Mouse (Mus musculus): ENCODE results near the gene Il2rg. TPM values are rescaled to one million over a fixed set of nuclear protein-coding genes. Genes with fewer than 3 reads are reported as not detected.

Il2rg gene
- polyA plus RNA-seq, 1 experiment from 2014 or later = 59.1 TPM

DNA sequence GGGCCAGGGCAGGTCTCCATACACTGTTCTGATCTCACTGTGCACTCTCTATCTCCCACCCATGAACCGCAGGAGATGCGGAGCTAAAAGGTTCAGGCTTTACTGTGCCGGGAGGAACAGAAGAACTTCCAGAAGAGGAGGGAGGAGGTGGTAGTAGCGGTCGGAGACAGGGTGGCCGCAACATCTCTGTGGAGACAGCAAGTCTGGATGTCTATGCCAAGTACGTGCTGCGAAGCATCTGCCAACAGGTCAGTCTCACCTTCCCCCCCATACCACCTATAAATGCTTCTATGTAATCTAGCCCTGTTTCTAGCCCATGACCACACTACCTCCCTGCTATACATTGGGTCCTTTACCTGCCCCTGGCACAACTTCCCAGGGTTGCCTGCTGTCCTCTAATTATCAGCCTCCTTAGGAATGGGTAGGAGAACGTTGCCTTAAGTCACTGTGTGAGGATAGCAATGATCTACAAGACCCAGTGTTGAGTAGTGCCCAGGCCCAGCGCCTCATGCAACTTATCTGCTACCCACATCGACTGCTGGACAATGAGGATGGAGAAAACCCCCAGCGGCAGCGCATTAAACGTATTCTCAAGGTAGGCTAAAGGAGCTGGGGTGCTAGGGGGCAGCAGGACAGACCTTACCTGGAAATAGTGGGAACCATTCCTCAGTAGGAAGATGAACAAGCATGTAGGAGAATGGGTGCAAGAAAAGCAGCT, 18.1 kb upstream of the Il2rg start:
- Histone ChIP-seq H3K27ac (ENCODE audit: low read length) (no peak overlapping the region), H3K9me3 (ENCODE audit: low read length) (no peaks in the 10 kb centered on the region), H3K4me1 (ENCODE audit: insufficient read depth, low read depth, low read length) (no peaks in the 10 kb centered on the region), H3K4me3 (ENCODE audit: low read depth, low read length) (no peak overlapping the region), H3K9ac (replicated peaks; ENCODE audit: low read depth) (no peak overlapping the region), H3K36me3 (ENCODE audit: insufficient read depth, low read length) (peaks cover 4% of the 10 kb centered on the region), H3K4me2 (replicated peaks; ENCODE audit: low read depth, low read length) (no peak overlapping the region), H3K27me3 (replicated peaks; ENCODE audit: insufficient read depth, low read length) (no peaks in the 10 kb centered on the region)
- no peak for ATAC-seq
- DNase-seq (ENCODE audit: low spot score) = no peak
- 91% methylated on average over 14 of the region's 14 CpGs for WGBS
- TF ChIP-seq CTCF (IDR thresholded peaks at IDR 0.05) = no peak
- TF ChIP-seq EP300 (IDR thresholded peaks at IDR 0.05) = no peak

DNA sequence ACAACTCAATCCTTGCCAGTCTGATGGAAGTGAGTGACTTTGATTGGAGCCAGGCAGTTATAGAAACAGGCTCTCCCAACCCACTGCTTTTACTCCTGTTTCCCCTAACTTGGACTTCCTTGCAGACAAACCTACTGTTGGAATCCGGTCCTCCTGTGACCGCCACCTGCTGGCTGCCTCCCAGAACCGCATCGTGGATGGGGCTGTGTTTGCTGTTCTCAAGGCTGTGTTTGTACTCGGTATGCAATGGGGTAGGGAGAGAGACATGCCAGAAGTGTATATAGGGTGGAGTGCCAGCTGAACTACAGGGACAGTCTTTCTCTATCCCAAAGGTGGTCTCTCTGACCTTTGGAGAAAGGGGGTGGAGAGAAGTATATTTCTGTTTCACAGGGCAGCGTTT, 17.5 kb upstream of the Il2rg start:
- no peak overlapping the region for H3K4me3 ChIP-seq (ENCODE audit: low read depth, low read length)
- H3K36me3 ChIP-seq (ENCODE audit: insufficient read depth, low read length) = peaks cover 4% of the 10 kb centered on the region
- peak; percentile 83 for TF ChIP-seq CTCF (IDR thresholded peaks at IDR 0.05)
- no peak for TF ChIP-seq EP300 (IDR thresholded peaks at IDR 0.05)
- peak; percentile 36 for DNase-seq (ENCODE audit: low spot score)
- no peak overlapping the region for H3K4me2 ChIP-seq (replicated peaks; ENCODE audit: low read depth, low read length)
- WGBS = 18% methylated on average over 5 of the region's 6 CpGs
- no peaks in the 10 kb centered on the region for H3K27me3 ChIP-seq (replicated peaks; ENCODE audit: insufficient read depth, low read length)
- H3K9me3 ChIP-seq (ENCODE audit: low read length) = no peaks in the 10 kb centered on the region
- peak; percentile 50; the same call in 1 of the 2 replicates for ATAC-seq
- H3K27ac ChIP-seq (ENCODE audit: low read length) = no peak overlapping the region
- H3K4me1 ChIP-seq (ENCODE audit: insufficient read depth, low read depth, low read length) = no peaks in the 10 kb centered on the region
- H3K9ac ChIP-seq (replicated peaks; ENCODE audit: low read depth) = no peak overlapping the region

DNA sequence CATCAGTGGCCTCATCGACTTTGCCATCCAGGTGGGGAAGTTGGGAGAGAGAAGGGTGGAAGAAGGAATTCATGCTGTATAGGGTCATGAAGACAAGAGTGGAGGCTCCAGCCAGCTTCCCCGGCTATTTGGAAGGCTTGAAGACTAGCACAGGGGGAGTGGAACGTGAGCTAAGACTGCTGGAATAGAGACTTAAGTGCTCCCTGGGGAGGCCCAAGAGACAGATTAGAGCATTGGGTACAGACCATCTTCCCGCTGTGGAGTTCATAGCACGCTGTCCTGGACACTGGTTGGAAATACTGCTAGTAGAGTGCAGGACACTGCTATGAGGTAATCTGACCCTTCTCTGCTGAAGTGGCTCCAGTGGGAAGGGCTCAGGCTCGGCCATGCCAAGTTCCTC, 14.8 kb upstream of the Il2rg start:
- WGBS = 82% methylated on average over 6 of the region's 6 CpGs
- Histone ChIP-seq H3K4me2 (replicated peaks; ENCODE audit: low read depth, low read length) (no peak overlapping the region), H3K4me3 (ENCODE audit: low read depth, low read length) (no peak overlapping the region)

DNA sequence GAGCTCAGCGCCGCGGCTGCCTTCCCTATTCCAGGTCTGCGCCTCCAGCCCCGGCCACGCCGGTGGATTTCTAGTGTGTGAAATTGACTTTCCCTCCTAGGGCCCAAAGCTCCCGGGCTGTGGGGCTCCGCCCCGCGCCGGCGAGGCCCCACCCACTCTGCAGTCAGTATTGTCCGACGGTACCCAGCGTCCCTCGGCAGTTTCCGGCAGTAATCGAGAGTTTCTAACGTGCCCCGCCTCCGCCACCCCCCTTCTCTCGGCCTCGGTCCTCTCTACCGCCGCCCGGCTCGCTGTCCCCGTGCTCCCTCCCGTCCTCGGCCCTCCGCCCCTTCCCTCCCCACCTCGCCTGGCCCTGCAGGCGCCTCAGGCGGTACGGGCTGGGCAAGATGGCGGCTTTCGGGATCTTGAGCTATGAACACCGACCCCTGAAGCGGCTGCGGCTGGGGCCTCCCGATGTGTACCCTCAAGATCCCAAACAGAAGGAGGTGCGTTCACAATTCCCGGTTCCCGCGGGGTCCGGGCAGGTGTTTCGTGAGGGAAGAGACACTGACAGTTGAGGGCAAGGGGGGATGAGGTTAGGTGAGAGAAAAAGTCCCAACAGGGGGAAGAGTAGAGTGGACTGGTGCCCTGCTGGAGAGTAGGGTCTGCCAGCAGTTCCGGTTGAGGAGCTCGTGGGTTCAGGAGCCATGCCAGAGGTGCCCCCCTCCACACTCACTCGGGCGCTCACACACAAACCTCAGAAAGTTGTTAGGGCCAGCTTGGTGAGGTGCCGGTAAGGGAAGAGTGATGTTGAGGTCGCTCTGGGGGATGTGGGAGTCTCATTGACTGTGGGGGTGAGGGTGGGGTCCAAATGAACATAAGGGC, 6.1 kb upstream of the Il2rg start, which contains the start of gene Med12:
Gene Med12, plus strand, starts transcription at position 156 of the 864 bp plus-strand sequence.
- no peaks in the 10 kb centered on the region for H3K4me1 ChIP-seq (ENCODE audit: insufficient read depth, low read depth, low read length)
- peak within 1 kb of the TSS; percentile 55 for H3K4me2 ChIP-seq (replicated peaks; ENCODE audit: low read depth, low read length)
- ATAC-seq (peak; percentile 99), DNase-seq (ENCODE audit: low spot score) (peak; percentile 95)
- H3K4me3 ChIP-seq (ENCODE audit: low read depth, low read length) = peak within 1 kb of the TSS; percentile 58
- TF ChIP-seq CTCF (IDR thresholded peaks at IDR 0.05) = peak; percentile 11; the same call in 1 of the 2 replicates
- TF ChIP-seq EP300 (IDR thresholded peaks at IDR 0.05) = no peak
- no peaks in the 10 kb centered on the region for H3K27me3 ChIP-seq (replicated peaks; ENCODE audit: insufficient read depth, low read length)
- peaks cover 6% of the 10 kb centered on the region; the same call in 1 of the 2 replicates for H3K36me3 ChIP-seq (ENCODE audit: insufficient read depth, low read length)
- 12% methylated on average over 39 of the region's 54 CpGs for WGBS
- H3K9me3 ChIP-seq (ENCODE audit: low read length) = no peaks in the 10 kb centered on the region
- peak within 1 kb of the TSS; percentile 62 for H3K9ac ChIP-seq (replicated peaks; ENCODE audit: low read depth)
- peak within 1 kb of the TSS; percentile 43; the same call in 1 of the 2 replicates for H3K27ac ChIP-seq (ENCODE audit: low read length)

More for the DNA sequence above, 14.8 kb upstream of the Il2rg start:
- Histone ChIP-seq H3K36me3 (ENCODE audit: insufficient read depth, low read length) (no peaks in the 10 kb centered on the region; the same call in 1 of the 2 replicates), H3K4me1 (ENCODE audit: insufficient read depth, low read depth, low read length) (no peaks in the 10 kb centered on the region), H3K9ac (replicated peaks; ENCODE audit: low read depth) (no peak overlapping the region), H3K27me3 (replicated peaks; ENCODE audit: insufficient read depth, low read length) (no peaks in the 10 kb centered on the region), H3K27ac (ENCODE audit: low read length) (no peak overlapping the region), H3K9me3 (ENCODE audit: low read length) (no peaks in the 10 kb centered on the region)
- DNase-seq (ENCODE audit: low spot score) (no peak), ATAC-seq (no peak)
- TF ChIP-seq CTCF (IDR thresholded peaks at IDR 0.05) (no peak), EP300 (IDR thresholded peaks at IDR 0.05) (no peak)

DNA sequence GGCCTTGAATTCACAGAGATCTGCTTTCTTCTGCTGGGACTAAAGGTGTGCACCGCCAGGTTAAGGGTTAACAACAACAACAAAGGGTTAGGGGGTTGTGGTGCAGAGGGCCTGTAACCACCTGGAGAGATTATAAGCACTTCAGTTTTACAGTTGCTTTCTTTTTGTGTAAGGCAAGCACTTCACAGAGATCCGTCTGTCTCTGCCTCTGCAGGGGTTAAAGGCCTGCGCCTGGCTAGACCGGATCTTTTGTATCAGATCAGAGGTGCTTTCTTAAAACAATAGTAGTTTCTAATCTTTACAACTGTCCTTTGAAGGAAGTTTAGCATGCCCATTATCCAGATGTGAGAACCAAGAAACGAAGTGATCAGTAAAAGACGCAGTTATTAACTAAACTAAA, 5.4 kb upstream of the Il2rg start:
- Histone ChIP-seq H3K4me3 (ENCODE audit: low read depth, low read length) (peak overlapping the region; percentile 58; the same call in 1 of the 2 replicates), H3K36me3 (ENCODE audit: insufficient read depth, low read length) (peaks cover 6% of the 10 kb centered on the region; the same call in 1 of the 2 replicates), H3K4me1 (ENCODE audit: insufficient read depth, low read depth, low read length) (no peaks in the 10 kb centered on the region), H3K27ac (ENCODE audit: low read length) (no peak overlapping the region), H3K9me3 (ENCODE audit: low read length) (no peaks in the 10 kb centered on the region), H3K27me3 (replicated peaks; ENCODE audit: insufficient read depth, low read length) (no peaks in the 10 kb centered on the region), H3K9ac (replicated peaks; ENCODE audit: low read depth) (no peak overlapping the region), H3K4me2 (replicated peaks; ENCODE audit: low read depth, low read length) (peak overlapping the region; percentile 55)
- no peak for TF ChIP-seq EP300 (IDR thresholded peaks at IDR 0.05)
- TF ChIP-seq CTCF (IDR thresholded peaks at IDR 0.05) = no peak
- no peak for DNase-seq (ENCODE audit: low spot score)
- WGBS = 26% methylated on average over 6 of the region's 6 CpGs
- ATAC-seq = no peak

DNA sequence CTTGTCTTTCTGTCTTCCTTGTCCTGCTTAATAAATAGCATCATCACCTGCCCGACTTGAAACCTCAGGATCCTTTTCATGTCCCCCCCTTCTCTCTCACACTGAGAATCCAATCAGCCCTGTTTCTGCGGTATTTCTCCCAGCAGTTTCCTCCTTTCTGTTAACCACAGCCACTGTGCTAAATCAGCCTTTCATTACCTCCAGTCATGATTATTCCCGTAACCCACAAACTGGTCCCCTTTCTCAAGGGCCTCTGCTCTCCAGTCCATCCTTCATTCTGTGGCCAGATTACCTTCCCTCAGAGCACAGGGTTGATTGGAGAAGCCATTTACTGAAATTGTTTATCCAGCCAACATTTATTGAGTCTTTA, 685 bp upstream of the Il2rg start, which contains the start of gene Gm20489:
Gene Gm20489, minus strand, starts transcription at position 269 of the 370 bp plus-strand sequence.
- ATAC-seq = no peak

More for the DNA sequence above, 685 bp upstream of the Il2rg start, which contains the start of gene Gm20489:
- peak within 1 kb of the TSS; percentile 14; the same call in 1 of the 2 replicates for H3K4me3 ChIP-seq (ENCODE audit: low read depth, low read length)
- no peak for DNase-seq (ENCODE audit: low spot score)
- TF ChIP-seq CTCF (IDR thresholded peaks at IDR 0.05) (no peak), EP300 (IDR thresholded peaks at IDR 0.05) (no peak)
- no peaks in the 10 kb centered on the region for H3K9me3 ChIP-seq (ENCODE audit: low read length)
- WGBS = 48% methylated on average over 3 of the region's 3 CpGs
- no peaks in the 10 kb centered on the region for H3K36me3 ChIP-seq (ENCODE audit: insufficient read depth, low read length)
- H3K4me1 ChIP-seq (ENCODE audit: insufficient read depth, low read depth, low read length) = no peaks in the 10 kb centered on the region
- no peak within 1 kb of the TSS for H3K27ac ChIP-seq (ENCODE audit: low read length)
- peak within 1 kb of the TSS; percentile 33; the same call in 1 of the 2 replicates for H3K4me2 ChIP-seq (replicated peaks; ENCODE audit: low read depth, low read length)
- no peaks in the 10 kb centered on the region for H3K27me3 ChIP-seq (replicated peaks; ENCODE audit: insufficient read depth, low read length)
- H3K9ac ChIP-seq (replicated peaks; ENCODE audit: low read depth) = no peak within 1 kb of the TSS

Measured in lung, postnatal 0 days (tissue).